Mouse (Mus musculus) spleen, adult 2 months (tissue): ENCODE data around the gene Tns3.

Experiments
- CTCF ChIP-seq: fragments of 200-500 bp; IDR thresholded peaks from 2 replicates; pipeline ENCODE4 v1.5.1; 2011; ENCODE audit warnings: mild to moderate bottlenecking, inconsistent platforms; ENCODE audit not compliant: insufficient read depth, insufficient read length, insufficient replicate concordance; ENCODE audit errors: extremely low read depth
- POLR2A ChIP-seq: fragments of 200-500 bp; IDR thresholded peaks from 2 replicates; pipeline ENCODE4 v1.6.1; 2011; ENCODE audit warnings: low read depth, low read length, inconsistent platforms

DNA sequence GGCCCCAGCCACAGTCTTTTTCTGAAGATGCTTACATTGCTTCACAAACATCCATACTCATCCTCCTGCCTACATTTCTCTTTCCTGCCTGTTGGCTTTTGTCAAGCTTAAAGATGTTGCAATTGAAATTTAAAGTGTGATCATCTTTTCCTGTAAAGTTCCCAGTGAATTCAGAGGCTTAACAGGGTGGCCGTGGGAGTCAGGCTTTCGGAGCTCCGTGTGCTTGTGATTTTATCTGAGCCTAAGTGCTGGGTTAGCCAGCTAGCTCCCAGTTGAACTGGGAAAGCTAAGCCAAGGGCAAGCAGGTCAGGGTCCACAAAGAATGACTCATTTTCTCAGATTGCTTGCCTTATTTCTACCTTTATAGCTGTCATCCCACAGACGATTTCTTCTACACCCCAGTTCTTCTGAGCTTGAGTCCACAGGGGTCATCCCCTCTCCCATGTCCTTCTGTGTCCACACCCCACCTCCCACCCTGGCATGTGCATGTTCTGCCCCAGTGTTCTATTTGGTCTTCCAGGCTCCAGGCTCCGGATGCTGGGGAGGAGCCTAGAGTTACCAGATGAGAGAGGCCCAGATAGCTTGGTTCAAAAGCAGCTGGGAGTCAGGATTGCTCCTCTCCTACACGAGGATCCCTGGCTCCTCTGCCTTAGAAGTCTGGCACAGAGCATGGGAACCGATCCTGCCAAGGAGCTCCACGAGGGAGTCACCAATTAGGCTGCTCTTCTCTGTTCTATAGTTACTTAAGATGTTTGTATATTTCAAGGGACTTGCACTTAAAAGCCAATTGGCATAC lies 42.1 kb upstream of the Tns3 start:
- TF ChIP-seq POLR2A: no peak
- no peak for TF ChIP-seq CTCF
